Mouse (Mus musculus) erythroid progenitor cell, adult 5-6 weeks (primary cell): Measurements from ENCODE around the gene Lrrc4b. TPM values are rescaled to one million over a fixed set of nuclear protein-coding genes. Genes with fewer than 3 reads are reported as not detected.

ENCODE experiments used
- ATAC-seq: replicated peaks from 2 replicates; pipeline ENCODE4 v1.8.0; 2016; ENCODE audit warnings: moderate number of reproducible peaks, mild to moderate bottlenecking, moderate TSS enrichment, inconsistent platforms; ENCODE audit not compliant: poor library complexity, low FRiP score, severe bottlenecking
- total RNA-seq, 2 experiments: library from RNA; stranded (forward) in 1 of 2; stranded (reverse) in 1 of 2; fragments of 150-400 nt in 1 of 2; fragments of 186-747, 209-891 nt in 1 of 2; gene quantifications; 2 replicates each; pipeline versions ENCODE4 v1.2.3 to v1.2.4; 2015 to 2017; ENCODE audit warnings: low replicate concordance in 2 of 2

The Lrrc4b gene
- not detected in 2 replicates for total RNA-seq (2015; ENCODE audit: low replicate concordance)
- not detected in 2 replicates for total RNA-seq (2017; ENCODE audit: low replicate concordance)

DNA sequence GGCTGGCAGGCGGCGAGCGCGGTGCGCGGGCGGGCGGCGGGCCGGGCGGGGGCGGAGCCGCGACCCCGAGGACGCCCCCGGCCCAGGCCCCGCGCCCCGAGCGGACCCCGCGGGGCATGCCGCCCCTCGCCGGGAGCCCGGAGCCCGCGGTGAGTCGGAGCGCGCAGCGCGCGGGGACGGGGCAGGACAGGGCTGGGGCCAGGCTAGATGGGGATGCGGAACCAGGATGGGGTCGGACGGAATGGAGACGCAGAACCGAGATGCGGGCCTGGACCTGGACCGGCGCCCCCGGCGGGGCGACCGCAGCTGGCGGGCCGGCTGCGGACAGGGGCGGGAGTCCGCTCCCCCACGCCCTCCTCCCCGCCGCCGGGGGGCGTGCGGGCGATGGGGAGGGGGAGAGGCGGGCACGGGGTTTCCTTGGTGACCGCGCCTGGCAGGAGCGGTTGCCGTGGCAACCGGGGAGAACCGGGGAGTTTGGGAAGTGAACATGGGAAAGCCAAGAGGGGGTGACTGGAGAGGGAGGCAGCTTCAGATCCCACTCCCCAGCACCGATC is at the start of gene Lrrc4b:
Gene Lrrc4b, plus strand, starts transcription at position 51 of the 554 bp plus-strand sequence.
- ATAC-seq = no peak

DNA sequence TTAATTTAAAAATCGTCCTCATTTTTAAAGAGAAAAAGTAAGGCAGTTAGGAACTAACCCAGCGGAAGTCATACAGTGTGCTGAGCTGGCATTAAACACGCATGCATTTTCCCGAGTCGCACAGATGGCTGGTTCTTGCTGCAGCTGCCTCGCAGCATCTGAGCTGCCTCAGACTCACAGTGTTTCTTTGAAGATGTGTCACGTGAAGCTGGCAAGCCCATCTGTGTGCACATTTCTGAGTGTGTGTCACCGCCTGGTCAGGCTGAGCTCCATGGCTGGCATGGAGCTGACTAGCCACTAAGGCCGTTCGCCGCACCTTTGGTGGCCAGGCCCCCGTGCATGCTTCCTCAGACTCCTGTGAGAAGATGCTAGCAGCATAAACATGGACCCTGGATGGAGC is 46.3 kb upstream of the Lrrc4b start:
- no peak for ATAC-seq

DNA sequence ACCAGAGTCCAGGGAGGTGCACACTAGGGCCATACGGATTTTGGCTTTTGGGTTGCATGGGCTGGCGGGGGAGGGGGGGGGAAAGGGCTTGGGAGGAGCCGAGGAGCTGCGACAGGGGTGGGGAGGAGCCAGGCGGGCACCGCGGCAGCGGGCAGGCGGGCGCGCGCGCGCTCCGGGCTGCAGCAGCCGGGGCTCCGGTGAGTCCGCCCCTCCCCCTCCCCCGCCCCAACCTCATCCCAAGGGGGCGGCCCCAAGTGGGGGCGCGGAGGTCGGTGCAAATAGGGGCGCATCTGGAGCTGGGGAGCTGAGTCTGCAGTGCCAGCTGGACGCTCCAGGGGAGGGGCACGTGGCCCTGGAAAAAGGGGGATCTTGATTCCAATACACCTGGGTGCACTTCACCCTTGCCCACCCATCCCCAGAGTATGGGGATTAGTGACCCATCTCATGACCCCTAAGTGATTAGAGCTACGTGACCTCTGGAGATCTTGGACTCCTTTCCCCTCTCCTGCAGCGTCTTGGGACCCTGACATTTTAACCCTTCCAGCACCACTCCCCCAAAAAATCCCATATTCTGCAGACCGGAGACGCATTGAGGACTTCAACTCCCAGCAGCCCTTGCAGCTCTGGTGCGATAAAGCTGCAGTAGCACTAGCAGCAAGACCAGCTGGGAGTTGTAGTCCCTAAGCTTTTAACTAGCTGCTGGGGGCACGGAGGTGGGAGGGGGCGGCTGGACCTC is 44.7 kb upstream of the Lrrc4b start, which contains the start of gene Syt3:
Gene Syt3, plus strand, starts transcription at position 123 of the 736 bp plus-strand sequence.
- no peak for ATAC-seq

DNA sequence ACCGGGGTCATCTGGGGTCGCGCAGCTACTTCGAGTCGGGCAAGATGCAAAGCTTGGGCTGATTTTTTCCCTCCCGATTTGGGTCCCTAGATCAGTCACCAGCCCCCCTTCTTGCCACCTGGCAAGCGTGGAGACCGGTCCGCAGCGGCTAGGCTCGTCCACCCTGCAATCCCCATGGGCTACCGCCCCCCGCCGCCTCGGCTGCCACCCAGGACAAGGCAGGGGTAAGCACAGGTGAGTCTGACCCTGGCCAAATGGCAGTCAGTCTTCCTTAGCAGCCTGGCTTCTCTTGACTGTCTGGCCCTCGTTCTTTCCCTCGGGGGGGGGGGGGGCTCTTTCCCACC is 44.1 kb upstream of the Lrrc4b start:
- no peak for ATAC-seq

DNA sequence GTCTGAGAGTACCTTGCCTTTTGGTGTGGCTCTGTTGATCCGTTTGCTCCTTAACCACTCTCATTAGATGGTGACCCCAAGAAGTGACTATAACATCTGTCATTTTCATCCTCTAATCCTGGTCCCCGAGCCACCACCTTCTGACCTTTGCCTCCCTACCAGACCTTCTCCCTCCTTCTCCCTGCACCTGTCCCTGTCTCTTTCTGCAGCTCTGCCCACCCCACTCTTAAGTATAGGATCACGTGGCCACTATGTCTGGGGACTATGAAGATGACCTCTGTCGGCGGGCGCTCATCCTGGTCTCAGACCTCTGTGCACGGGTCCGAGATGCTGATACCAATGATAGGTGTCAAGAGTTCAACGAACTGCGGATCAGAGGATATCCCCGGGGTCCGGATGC is 43.1 kb upstream of the Lrrc4b start, which contains the start of gene 1700008O03Rik:
Gene 1700008O03Rik, minus strand, starts transcription at position 101 of the 400 bp plus-strand sequence.
- ATAC-seq = no peak

DNA sequence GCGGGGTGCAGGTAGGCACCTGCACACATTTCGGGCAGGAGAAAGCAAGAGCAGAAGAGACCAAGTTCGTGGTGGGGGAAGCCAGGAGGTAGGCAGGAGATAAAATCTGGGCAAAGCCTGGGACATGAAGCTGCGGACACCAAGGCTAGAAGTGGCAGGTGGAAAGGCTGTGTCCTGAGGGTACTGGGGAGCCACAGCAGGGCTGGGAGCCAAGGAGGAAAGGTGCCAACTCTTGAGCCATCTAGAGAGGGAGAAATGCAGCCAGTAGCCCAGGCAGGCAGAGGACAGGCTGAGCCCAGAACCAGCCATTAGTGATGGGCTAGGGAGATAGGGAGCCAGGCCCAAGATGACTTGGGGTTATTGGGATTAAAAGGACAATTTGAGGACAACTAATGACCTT is 37.0 kb upstream of the Lrrc4b start:
- no peak for ATAC-seq

DNA sequence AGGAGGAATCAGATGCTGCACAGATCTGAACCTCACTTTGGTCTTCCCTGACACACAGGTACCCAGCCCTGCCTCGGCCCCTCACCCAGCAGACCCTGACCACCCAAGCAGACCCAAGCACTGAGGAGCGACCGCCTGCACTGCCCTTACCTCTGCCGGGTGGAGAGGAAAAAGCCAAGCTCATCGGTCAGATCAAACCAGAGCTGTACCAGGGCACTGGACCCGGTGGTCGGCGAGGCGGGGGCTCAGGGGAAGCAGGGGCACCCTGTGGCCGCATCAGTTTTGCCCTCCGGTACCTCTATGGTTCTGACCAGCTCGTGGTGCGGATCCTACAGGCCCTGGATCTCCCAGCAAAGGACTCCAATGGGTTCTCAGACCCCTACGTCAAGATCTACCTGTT is 36.5 kb upstream of the Lrrc4b start:
- ATAC-seq = no peak

DNA sequence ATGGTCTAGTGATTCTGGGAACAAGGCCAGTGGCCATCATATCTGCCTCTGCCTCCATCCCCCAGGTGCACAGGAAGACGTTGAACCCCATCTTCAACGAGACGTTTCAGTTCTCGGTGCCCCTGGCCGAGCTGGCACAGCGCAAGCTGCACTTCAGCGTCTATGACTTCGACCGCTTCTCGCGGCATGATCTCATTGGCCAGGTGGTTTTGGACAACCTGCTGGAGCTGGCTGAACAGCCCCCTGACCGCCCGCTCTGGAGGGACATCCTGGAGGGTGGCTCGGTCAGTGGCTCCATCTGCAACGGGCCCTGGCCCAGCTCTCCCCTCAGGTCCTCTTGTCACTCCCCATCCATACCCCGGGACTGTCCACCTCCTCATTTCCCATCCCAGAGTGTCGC is 35.5 kb upstream of the Lrrc4b start:
- no peak for ATAC-seq

DNA sequence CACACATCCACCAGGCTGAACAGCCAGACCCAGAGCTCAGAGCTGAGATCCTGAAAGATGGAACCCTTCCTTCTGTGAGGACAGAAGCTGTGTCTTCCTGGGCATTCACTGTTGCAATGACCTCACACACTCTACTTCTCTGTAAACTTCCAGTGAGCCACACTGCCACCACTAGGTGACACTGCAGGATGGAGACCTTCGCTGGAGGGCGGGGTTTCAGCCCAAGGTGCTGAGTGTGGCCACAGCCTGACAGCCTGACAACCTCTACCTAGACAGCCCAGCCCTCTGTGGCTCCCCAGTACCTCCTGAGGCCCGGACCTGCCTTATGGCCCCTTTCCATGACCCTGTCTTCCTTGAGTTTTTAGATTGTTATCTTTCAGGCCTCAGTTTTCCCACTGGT is 30.2 kb upstream of the Lrrc4b start:
- ATAC-seq = peak; percentile 66

DNA sequence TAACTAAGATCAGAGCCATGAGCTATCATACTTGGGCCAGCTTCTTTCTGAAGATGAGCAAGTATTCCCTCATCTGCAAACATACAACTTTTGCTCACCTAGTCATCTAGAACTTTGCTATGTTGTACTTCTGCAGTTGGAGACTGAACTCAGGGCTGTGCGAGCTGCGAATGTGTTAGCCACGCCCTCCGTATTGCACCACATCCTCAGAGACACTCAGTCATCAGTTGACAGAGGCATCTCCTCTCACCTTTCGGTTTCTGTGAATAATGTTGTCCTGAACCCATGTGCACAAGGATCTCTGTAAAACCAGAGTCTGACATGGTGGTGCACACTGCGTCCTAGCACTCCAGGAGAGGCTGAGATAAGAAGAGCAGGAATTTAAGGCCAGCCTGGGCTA is 27.1 kb upstream of the Lrrc4b start:
- no peak for ATAC-seq

DNA sequence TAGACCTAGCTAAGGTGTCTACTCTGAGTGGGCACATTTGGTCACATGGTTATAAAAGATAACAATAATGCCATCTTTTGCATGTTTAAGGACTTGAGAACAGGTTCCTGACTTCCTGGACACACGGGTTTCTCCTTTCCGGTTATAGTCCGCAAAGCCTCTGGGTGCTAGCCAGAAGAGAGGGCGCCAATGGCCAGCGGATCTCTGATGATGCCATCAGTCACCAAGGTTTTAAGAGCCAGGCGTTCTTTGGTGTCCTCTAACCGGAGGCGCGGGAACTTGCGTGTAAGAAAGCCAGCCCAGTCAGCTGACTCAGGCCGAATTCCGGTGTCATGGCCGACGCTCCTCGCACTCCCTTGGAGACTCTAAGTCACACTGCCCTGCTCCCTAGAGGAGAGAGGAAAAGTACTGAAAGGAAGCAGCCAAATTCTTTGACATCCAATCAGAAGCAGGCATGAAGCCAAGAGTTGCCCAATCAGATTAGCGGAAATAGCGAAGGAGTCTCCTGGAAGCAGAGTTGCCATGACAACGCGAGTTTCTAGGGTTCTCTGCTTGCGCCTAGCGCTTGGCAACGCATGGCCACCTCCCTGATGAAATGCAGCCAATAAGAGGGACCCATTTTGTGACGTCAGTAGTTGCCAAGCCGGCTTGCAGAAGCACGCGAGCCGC is 23.3 kb upstream of the Lrrc4b start:
- ATAC-seq = peak; percentile 62; the same call in 1 of the 2 replicates

DNA sequence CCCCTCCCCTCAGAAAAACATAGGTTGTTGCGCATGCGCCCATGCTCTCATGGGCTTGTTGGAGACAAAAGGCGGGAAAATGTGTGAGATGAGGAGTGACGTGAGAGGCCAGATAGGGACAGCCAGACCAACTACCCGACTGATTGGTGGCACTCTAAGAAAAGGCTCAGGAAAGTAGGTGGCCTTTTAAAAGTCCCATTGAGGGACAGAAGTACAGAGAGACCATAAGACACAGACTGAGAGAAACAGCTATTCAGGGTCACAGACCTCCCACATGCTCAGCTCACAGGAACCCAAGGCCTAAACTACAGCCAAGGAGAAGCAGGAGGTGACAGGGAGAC is 22.8 kb upstream of the Lrrc4b start:
- ATAC-seq = no peak

DNA sequence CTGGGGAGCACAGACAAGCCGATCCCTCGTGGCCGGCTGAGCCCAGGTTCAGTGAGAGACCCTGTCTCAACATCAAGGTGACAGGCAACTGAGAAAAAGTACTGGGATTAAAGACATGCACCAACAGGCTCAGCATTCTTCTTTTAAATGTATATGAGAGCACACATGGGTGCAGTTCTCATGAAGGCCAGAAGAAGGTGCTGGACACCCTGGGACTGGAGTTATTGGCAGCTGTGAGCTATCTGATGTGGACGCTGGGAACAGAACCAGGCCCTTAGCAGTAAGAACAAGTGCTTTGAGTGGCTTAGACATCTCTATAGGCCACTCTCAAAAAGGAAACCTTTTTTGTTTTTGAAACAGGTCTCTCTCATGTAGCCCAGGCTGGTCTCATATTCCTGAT is 17.7 kb upstream of the Lrrc4b start:
- no peak for ATAC-seq

DNA sequence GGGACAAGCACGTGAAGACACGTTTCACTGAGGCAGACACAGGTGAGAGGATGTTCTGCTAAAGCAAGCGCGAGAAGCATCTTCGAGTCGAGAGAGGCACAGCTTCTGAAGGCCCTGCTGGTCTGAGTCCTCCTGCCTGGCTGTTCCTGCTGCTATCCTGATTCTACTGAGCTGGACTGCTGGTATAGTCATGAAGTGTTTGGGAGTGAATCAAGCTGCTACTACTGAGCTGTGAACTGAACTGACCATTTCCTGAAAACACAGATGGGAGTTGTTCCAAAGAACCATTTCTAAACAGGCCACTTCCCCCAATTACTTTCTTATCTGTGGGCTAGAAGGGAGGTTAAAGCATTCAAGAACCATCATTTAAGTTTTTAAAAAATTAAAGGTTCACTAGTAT is 15.5 kb upstream of the Lrrc4b start:
- ATAC-seq = no peak

DNA sequence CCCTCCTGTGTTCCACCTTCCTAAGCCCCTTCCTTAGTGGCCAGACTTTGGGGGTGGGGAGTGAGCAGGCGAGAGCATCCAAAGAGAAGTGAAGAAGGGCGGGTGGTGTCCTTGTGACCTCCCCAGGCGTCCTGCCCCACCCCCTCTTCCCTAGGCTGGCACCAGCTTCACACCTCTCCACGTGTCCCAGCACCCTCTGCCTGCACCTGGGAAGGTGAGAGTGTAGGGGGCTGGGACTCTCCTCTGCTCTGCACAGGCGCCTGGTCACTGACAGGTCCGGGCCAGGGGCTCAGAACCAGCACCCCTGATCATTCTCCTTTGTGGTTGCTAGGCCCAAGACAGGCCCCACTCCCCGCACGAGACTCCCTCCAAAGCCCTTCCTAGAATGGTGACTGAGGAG is 1.2 kb upstream of the Lrrc4b start:
- ATAC-seq = no peak

DNA sequence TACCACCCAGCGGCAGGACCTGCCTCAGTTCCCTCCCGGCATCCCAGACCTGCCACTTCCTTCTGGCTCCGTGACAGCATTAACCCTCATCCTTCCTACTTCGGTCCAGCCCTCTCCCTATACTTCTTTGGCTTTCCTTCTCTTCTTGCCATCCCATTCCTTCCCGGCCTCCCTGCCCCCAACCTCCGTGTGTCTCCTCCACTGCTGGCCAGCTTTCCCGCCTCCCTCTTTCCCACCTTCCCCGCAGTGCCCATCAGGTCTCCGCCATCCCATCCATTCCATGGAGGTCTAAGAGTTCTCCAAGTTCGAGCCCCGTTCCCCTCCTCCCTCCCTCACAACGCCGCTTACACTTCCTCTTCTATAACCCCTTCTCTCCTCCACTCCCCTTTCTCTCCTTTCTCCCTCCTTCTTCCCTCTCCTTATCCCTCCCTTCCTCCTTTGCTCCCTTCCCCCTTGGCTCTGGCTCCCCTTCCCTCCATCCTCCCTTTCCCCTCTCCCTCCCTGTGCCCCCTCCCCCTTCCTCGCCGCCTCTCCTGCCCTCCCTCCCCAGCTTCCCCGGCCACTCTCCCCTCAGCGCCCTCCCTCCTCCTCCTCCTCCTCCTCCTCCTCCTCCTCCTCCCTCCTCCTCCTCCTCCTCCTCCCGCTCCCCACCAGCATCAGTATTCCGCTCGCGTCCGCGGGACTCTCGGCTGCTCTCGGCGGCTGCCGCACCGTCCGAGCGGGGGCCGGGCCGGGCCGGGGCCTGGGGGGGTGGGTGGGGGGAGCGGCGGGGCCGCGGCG is 457 bp upstream of the Lrrc4b start:
- ATAC-seq = no peak

DNA sequence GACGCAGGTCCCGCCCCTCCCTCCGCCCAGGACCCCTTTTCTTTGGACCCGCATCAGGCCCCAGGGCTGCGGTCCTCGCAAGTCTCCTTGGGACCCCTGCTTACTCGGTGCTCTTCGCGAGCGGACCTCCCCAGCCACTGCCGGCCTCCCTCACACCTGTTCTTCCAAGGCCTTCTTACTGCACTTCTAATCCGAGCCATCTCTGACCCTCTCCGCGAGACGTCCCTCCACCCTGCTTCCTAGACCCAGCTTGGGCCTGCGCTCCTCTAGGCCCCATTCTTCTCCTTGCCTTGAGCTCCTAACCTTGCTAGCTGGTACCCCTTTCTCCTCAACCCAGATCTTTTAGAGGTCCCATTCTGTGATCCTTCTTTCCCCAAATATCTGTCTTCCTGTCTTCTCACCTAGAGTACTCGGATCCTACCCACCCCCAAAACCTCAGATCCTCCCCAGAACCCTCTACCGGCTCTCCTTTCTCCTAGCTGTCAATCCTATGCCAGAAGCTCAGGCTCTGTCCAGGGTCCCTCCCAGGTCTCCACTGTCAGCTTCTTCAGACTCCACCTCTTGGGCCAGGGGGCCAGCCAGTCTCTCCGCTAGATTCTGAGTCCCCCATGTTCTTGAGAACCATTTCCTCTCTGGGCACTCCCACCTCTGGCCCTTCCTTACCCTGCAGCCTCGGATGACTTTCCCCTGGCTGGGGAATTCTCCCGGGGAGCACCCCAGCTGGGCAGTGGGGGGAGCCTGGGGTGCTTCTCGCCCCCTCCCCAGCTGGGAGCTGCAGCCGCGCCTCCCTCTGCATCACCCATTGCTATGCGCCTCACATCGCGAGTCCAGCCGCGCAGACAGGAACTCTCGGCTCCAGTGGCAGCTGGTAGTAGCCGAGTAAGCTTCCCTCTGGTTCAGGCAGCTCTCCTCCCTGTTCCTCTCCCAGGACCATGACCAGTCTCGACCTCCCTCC is 993 bp downstream of the Lrrc4b start:
- ATAC-seq = no peak

DNA sequence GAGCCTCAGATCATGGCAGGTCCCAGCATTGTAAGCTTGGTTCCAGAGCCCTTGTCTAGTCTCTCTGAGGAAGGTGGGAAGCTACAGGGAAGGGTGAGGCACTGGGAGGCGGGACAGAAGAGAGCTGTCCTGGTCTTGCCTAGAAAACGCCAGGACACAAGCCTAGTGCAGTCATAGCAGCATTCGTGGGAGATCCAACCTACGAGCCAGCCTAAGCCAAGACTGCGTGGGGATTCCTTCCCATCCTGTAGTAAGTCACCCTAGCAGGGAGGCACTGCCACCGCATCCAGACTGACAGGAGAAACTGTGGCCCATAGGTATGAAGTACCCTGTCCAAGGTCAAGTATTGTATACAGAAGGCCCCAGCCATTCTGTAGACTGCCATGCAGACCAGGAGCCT is 3.7 kb downstream of the Lrrc4b start:
- no peak for ATAC-seq

DNA sequence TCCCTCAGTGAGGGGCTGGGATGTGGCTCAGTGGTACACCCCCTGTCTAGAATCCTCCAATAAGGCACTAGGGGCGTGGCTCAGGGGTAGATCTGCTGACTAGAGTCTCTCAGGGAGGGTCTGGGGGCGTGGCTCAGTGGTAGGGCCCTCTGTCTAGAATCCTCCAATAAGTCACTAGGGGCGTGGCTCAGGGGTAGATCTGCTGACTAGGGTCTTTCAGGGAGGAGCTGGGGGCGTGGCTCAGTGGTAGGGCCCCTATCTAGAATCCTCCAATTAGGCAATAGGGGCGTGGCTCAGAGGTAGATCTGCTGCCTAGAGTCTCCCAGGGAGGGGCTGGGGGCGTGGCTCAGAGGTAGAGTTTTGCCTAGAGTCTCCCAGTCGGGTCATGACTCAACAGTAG is 4.6 kb downstream of the Lrrc4b start:
- ATAC-seq = peak; percentile 41
